Mouse (Mus musculus) neural tube, embryonic 12.5 days (tissue): Measurements from ENCODE around the gene Sec31b. TPM values are rescaled to one million over a fixed set of nuclear protein-coding genes. Genes with fewer than 3 reads are reported as not detected.

ENCODE experiments used
- ATAC-seq: fragments of 200-750 bp; cut with Nextera tagmentation; 2 replicates; pipeline ENCODE4 v1.8.0; 2017; ENCODE audit warnings: low read depth, mild to moderate bottlenecking, moderate TSS enrichment, moderate library complexity; ENCODE audit not compliant: low FRiP score
- H3K27ac ChIP-seq: fragments of 300-500 bp; sonication (generic); 2 replicates; pipeline ENCODE4 v1.5.1; 2016
- H3K27me3 ChIP-seq: fragments of 300-500 bp; sonication (generic); replicated peaks from 2 replicates; pipeline ENCODE4 v1.6.1; 2016; ENCODE audit warnings: mild to moderate bottlenecking
- H3K36me3 ChIP-seq: fragments of 300-500 bp; sonication (generic); 2 replicates; pipeline ENCODE4 v1.6.1; 2016; ENCODE audit warnings: mild to moderate bottlenecking
- H3K4me1 ChIP-seq: fragments of 300-500 bp; sonication (generic); 2 replicates; pipeline ENCODE4 v1.6.1; 2016
- H3K4me2 ChIP-seq: fragments of 300-500 bp; sonication (generic); replicated peaks from 2 replicates; pipeline ENCODE4 v1.6.1; 2016; ENCODE audit warnings: mild to moderate bottlenecking
- H3K4me3 ChIP-seq: fragments of 300-500 bp; sonication (generic); 2 replicates; pipeline ENCODE4 v1.5.1; 2016
- H3K9ac ChIP-seq: fragments of 300-500 bp; sonication (generic); 2 replicates; pipeline ENCODE4 v1.6.1; 2016; ENCODE audit warnings: mild to moderate bottlenecking
- H3K9me3 ChIP-seq: fragments of 300-500 bp; sonication (generic); 2 replicates; pipeline ENCODE4 v1.6.1; 2016; ENCODE audit warnings: mild to moderate bottlenecking
- WGBS: fragments of 180-500 bp; shearing (Covaris S2); methylation state at CpG from one replicate; pipeline ENCODE4 v1.1.7; 2016; 5-methylcytosine and 5-hydroxymethylcytosine counted together
- polyA plus RNA-seq: library from polyadenylated mRNA; unstranded; fragments of >200 nt; fragmentation: Nextera tagmentation; extraction: Ambion mirVana; gene quantifications from 2 replicates; pipeline ENCODE4 v1.2.1, GENCODE M21; 2016

Gene Sec31b
- polyA plus RNA-seq, 1 experiment from 2014 or later: 0.43 TPM

DNA sequence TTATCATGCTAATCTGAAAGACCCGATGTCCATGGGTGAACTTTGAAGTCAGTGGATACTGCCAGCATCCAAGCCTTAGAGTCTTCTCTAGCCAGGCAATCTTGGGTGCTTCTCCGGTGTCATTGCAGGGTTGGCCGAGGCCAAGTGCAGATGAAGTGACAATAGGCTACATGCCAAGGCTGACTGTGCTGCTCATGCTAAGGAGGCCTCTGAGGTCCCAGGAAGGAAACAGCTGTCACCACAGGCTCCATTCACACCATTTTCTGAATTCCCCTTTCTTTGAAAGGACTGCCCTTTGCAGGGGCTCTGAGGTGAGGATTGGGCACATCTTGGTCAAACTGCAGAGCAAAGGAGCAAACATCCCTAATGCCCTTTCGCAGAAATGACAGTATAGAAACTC lies 42.9 kb downstream of the Sec31b start:
- H3K4me1 ChIP-seq: no peaks in the 10 kb centered on the region
- WGBS: 82% methylated on average over 4 of the region's 4 CpGs
- no peaks in the 10 kb centered on the region for H3K9me3 ChIP-seq
- H3K4me3 ChIP-seq: no peak overlapping the region
- no peak for ATAC-seq
- H3K27ac ChIP-seq: no peak overlapping the region
- H3K9ac ChIP-seq: no peak overlapping the region
- H3K27me3 ChIP-seq: peaks cover 20% of the 10 kb centered on the region
- H3K4me2 ChIP-seq: no peak overlapping the region
- H3K36me3 ChIP-seq: no peaks in the 10 kb centered on the region

DNA sequence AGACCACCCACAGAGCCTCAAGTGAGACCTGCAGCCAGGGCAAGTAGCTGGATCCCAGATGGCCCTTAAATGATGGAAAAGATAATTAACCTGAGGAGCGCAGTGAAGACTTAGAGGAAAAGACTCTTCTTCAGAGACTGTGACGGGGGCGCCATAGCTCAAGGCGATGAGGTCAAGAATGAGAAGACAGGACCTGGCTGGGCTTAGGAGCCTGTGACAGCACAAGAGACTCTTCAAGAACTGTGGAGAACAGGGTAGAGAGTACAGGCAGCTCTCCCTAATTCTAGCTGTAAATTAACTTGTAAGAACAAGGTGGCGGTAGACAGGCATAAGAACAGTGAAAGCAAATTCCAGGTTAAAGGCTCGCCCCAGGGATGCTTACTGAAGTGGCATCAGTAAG lies 43.7 kb downstream of the Sec31b start:
- 81% methylated on average over 6 of the region's 6 CpGs for WGBS

DNA sequence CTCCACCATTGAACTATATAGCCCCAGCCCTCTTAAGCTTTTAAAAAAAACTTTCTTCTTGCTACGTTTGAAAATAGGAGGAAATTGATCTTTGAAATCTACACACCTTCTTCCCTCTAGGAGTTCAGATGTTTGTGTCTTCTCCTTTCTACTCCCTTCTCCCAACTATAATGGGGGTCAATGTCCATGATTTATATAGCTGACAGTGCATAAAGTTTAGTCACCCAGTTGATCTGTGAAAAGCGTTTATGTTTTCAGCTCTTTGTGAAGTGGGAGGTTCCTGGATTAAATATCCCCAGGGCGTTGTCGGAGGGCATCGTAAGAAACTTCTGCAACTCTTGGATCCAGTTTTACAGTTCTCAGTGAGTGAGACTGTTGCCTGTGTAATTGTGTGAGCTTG lies 45.4 kb downstream of the Sec31b start:
- Histone ChIP-seq H3K9me3 (no peaks in the 10 kb centered on the region), H3K4me2 (no peak overlapping the region), H3K4me1 (no peaks in the 10 kb centered on the region), H3K9ac (no peak overlapping the region), H3K4me3 (no peak overlapping the region), H3K27me3 (peaks cover 20% of the 10 kb centered on the region; the same call in 1 of the 2 replicates), H3K36me3 (no peaks in the 10 kb centered on the region), H3K27ac (no peak overlapping the region)
- 39% methylated on average over 5 of the region's 5 CpGs for WGBS
- no peak for ATAC-seq

More for the DNA sequence above, 43.7 kb downstream of the Sec31b start:
- Histone ChIP-seq H3K4me3 (no peak overlapping the region), H3K4me2 (no peak overlapping the region), H3K36me3 (no peaks in the 10 kb centered on the region), H3K27ac (no peak overlapping the region), H3K9me3 (no peaks in the 10 kb centered on the region), H3K4me1 (no peaks in the 10 kb centered on the region), H3K9ac (no peak overlapping the region), H3K27me3 (peaks cover 20% of the 10 kb centered on the region)
- ATAC-seq: no peak

DNA sequence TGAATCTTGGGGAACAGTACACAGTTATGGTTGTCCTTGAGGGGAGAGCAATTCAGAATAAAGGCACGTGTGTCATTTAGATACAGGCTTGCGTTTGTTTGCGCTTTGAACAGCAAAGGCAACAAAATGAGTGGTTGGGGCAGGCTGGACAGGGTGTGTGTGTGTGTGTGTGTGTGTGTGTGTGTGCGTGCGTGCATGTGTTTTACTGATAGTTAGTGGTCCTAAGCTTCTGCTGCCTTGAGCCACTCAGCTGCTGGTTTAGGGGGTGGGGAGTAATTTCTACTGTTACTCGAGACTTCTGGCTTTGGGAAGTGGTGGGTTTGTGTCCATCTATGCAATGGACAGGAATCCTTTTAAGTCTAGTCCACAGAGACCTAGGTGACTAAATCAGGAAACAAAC lies 46.7 kb downstream of the Sec31b start:
- ATAC-seq: no peak
- Histone ChIP-seq H3K4me3 (no peak overlapping the region), H3K4me2 (no peak overlapping the region), H3K27me3 (peaks cover 22% of the 10 kb centered on the region; the same call in 1 of the 2 replicates), H3K36me3 (no peaks in the 10 kb centered on the region), H3K9ac (no peak overlapping the region), H3K27ac (no peak overlapping the region), H3K4me1 (no peaks in the 10 kb centered on the region), H3K9me3 (no peaks in the 10 kb centered on the region)
- 59% methylated on average over 6 of the region's 6 CpGs for WGBS

DNA sequence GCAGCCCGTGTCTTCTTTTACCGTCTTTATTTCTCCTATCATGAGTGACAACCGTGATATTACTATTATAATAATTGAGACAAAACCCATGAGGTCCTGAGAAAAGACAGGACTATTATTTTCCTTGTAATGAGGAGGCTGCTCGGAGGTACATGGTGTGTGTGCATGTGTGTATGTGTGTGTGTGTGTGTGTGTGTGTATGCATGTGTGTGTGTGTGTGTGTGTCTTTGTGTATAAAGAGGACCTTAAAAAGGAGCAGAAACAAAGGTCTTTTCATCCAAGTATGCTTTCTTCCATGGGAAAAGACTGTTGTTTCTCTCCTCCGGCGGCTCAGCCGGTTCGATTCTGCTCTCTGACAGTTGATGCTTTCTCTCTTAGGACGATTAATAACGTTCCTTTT lies 48.7 kb downstream of the Sec31b start:
- Histone ChIP-seq H3K4me2 (no peak overlapping the region), H3K9ac (no peak overlapping the region), H3K27ac (no peak overlapping the region), H3K4me3 (no peak overlapping the region), H3K36me3 (no peaks in the 10 kb centered on the region), H3K9me3 (no peaks in the 10 kb centered on the region), H3K4me1 (no peaks in the 10 kb centered on the region), H3K27me3 (peaks cover 22% of the 10 kb centered on the region; the same call in 1 of the 2 replicates)
- no peak for ATAC-seq
- 32% methylated on average over 10 of the region's 10 CpGs for whole genome bisulfite sequencing

DNA sequence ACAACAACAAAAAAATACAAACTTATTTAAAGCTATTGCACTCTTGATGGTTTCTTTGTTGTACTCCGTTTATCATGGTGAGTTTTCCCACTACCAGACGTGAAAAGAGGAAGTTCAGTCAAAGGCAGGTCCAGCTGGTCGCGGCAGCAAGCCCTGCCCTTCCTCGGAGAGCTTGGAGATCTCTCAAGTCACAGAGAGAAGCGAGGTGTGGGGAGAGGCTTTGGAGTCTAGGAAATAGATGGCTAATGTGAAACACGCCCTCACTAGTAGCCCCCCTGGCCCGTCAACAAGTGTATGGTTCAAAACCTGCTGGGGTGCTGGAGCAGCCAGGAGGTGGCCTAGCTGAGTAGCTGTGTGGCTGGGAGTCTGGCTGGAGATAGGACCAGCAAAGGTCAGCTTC lies 49.2 kb downstream of the Sec31b start:
- Histone ChIP-seq H3K27ac (no peak overlapping the region), H3K9me3 (no peaks in the 10 kb centered on the region), H3K4me3 (no peak overlapping the region), H3K36me3 (no peaks in the 10 kb centered on the region), H3K27me3 (peaks cover 19% of the 10 kb centered on the region; the same call in 1 of the 2 replicates), H3K9ac (no peak overlapping the region), H3K4me2 (no peak overlapping the region), H3K4me1 (no peaks in the 10 kb centered on the region)
- ATAC-seq: no peak
- 43% methylated on average over 8 of the region's 8 CpGs for WGBS

DNA sequence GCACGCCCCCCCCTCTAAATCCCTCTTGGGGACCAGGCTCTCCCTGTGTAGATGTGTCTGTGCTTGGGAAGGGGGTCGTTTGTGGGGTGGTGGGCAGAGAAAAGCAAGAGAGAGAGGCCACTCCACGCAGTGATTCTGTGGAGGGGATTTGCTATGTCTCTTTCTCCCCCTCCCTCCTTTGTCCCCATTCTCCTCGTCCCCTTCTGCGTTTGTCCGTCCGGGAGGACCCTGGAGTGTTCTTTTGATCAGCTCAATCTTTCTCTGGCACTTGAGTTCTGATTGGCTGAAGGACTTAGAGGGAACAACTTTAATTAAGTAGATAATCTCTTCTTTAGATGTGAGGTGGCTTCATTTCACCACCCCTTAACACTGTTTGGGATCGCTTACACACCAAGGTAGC lies 52.5 kb downstream of the Sec31b start, which contains the start of gene Wnt8b:
Wnt8b (plus strand) TSS at position 345 of the 400 bp plus-strand sequence.
- Histone ChIP-seq H3K4me3 (no peak within 1 kb of the TSS), H3K27ac (no peak within 1 kb of the TSS), H3K36me3 (no peaks in the 10 kb centered on the region), H3K9me3 (no peaks in the 10 kb centered on the region), H3K4me1 (no peaks in the 10 kb centered on the region), H3K4me2 (no peak within 1 kb of the TSS), H3K9ac (no peak within 1 kb of the TSS), H3K27me3 (peaks cover 21% of the 10 kb centered on the region; the same call in 1 of the 2 replicates)
- 34% methylated on average over 8 of the region's 8 CpGs for WGBS
- no peak for ATAC-seq

DNA sequence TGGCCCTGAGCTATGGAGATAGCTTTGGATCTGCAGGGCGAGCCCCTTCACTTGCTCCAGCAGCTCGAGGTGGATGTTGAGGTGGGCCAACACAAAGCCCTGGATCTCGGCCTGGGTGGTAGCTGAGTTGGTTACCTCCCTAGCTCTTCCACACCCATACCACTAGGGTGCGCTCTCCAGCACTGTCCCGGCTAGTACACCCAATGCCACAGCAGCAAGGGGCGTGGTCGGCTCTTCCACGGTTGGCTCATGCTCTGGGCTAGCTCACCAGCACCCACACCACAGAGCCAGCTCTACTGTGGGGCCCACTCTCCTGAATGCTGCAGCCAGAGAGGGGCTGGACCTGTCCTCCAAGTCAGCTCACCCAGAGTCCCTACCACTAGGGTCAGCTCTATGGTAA lies 58.4 kb downstream of the Sec31b start:
- H3K9ac ChIP-seq: no peak overlapping the region
- peaks cover 6% of the 10 kb centered on the region; the same call in 1 of the 2 replicates for H3K27me3 ChIP-seq
- H3K4me1 ChIP-seq: no peaks in the 10 kb centered on the region
- H3K36me3 ChIP-seq: no peaks in the 10 kb centered on the region
- H3K27ac ChIP-seq: no peak overlapping the region
- no peak overlapping the region for H3K4me2 ChIP-seq
- no peaks in the 10 kb centered on the region for H3K9me3 ChIP-seq
- no peak overlapping the region for H3K4me3 ChIP-seq
- no peak for ATAC-seq
- 8% methylated on average over 8 of the region's 8 CpGs for WGBS

DNA sequence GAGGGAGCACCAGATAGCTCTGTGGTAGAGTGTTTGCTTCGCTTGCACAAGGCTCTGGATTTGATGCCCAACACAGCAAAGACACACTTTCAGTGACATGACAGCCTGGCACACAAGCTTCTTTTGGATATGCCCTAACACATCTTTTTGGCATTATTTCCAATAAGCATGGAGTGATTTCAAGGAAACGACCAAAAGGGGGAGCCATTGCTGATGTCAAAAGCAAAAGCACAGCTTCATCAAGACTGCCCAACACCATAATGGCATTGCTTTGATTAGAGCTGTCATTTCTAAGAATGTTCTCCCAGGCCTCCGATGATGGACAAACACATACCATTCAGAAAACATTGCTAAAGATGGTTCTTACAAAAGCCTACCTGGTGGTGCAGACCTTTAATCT lies 69.1 kb downstream of the Sec31b start:
- 58% methylated on average over 3 of the region's 3 CpGs for WGBS

DNA sequence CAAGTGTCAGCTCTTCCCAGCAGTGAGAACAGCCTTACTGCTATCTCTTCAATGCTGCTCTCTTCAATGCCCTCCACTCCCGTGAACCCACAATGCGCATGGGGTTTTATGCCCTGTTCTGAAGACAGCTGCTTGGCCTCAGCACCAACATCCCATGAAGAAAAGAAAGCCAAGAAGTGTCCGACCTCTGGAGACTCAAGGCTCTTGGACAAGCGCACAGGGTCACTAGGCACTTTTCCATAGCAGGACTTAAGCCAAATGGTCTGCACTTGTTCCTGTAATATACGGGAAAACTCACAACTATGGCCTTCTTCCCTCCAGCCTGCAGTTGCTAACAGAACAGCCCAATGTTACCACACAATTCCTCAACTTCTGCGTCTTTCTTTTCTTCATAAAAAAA lies 70.4 kb downstream of the Sec31b start:
- H3K4me3 ChIP-seq: no peak overlapping the region
- ATAC-seq: no peak
- WGBS: 89% methylated on average over 6 of the region's 6 CpGs
- H3K4me2 ChIP-seq: no peak overlapping the region
- no peaks in the 10 kb centered on the region for H3K36me3 ChIP-seq
- no peaks in the 10 kb centered on the region for H3K4me1 ChIP-seq
- H3K9ac ChIP-seq: no peak overlapping the region
- no peaks in the 10 kb centered on the region for H3K9me3 ChIP-seq
- H3K27me3 ChIP-seq: no peaks in the 10 kb centered on the region
- no peak overlapping the region for H3K27ac ChIP-seq

More for the DNA sequence above, 69.1 kb downstream of the Sec31b start:
- Histone ChIP-seq H3K4me3 (no peak overlapping the region), H3K4me1 (no peaks in the 10 kb centered on the region), H3K27me3 (no peaks in the 10 kb centered on the region), H3K36me3 (no peaks in the 10 kb centered on the region), H3K4me2 (no peak overlapping the region), H3K9me3 (no peaks in the 10 kb centered on the region), H3K9ac (no peak overlapping the region), H3K27ac (no peak overlapping the region)
- ATAC-seq: no peak

DNA sequence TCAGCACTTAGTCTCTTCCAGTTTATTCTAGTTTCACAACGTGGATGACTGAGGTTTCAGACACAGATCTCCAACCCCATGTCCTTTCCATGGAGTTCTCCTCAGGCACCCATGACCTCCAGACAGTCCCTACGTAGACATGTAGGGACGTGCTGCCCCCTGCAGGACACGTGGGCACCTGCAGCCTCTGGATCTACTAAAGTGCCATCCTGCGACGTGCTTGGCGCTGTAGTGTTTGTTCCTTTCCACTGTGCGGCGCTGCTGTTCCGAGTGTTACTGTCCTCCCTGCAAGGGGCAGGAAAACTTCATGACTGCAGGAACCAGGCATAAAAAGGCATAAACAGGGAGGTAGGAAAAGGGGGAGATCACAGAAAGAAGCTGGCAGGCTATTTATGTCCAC lies 71.5 kb downstream of the Sec31b start:
- no peaks in the 10 kb centered on the region for H3K9me3 ChIP-seq
- H3K27me3 ChIP-seq: no peaks in the 10 kb centered on the region
- no peaks in the 10 kb centered on the region for H3K36me3 ChIP-seq
- no peaks in the 10 kb centered on the region for H3K4me1 ChIP-seq
- H3K4me3 ChIP-seq: no peak overlapping the region
- ATAC-seq: no peak
- WGBS: 4% methylated on average over 10 of the region's 10 CpGs
- H3K27ac ChIP-seq: no peak overlapping the region
- no peak overlapping the region for H3K9ac ChIP-seq
- H3K4me2 ChIP-seq: no peak overlapping the region
